Mouse (Mus musculus) liver, embryonic 14.5 days (tissue): Measurements from ENCODE around the gene Cep85l.

ENCODE experiments used
- CTCF ChIP-seq: IDR thresholded peaks from 2 replicates; pipeline ENCODE4 v1.5.1; 2016; ENCODE audit warnings: antibody characterized with exemption, low read depth, control low read depth
- EP300 ChIP-seq: IDR thresholded peaks from 2 replicates; pipeline ENCODE4 v1.6.1; 2016; ENCODE audit warnings: antibody characterized with exemption, low read depth

DNA sequence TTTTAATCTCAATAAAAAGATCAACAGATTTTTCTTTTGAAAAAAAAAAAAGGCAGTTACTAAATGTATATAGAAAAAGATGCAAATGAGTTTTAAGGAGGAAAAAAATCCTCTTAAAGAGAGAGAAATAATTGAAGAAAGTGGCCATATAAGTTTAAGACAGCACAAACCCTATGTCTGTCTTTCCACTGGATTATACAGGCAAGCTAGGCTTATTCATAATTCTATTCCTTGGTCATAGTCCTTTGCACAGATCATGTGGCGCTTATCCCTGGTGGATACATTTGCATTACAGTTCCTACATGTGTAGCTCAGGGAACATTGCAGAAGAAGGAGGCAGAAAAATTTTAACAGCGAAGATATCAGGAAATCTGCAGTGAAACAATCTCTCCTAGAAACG is 73.1 kb downstream of the Cep85l start:
- no peak for TF ChIP-seq CTCF
- TF ChIP-seq EP300: no peak
